Mouse (Mus musculus) forebrain, embryonic 10.5 days (tissue): ENCODE data around the gene B3gntl1. TPM values are rescaled to one million over a fixed set of nuclear protein-coding genes. Genes with fewer than 3 reads are reported as not detected.

Experiments used
- DNase-seq: peaks from one replicate; pipeline ENCODE4 v3.0.0-alpha.2; 2017; ENCODE audit warnings: low spot score; ENCODE audit errors: extremely low spot score
- H3K27ac ChIP-seq: fragments of 300-500 bp; sonication (generic); 2 replicates; pipeline ENCODE4 v1.5.1; 2016; ENCODE audit warnings: mild to moderate bottlenecking
- H3K27me3 ChIP-seq: fragments of 300-500 bp; sonication (generic); 2 replicates; pipeline ENCODE4 v1.6.1; 2016; ENCODE audit warnings: mild to moderate bottlenecking; ENCODE audit not compliant: poor library complexity, severe bottlenecking
- H3K36me3 ChIP-seq: fragments of 300-500 bp; sonication (generic); replicated peaks from 2 replicates; pipeline ENCODE4 v1.6.1; 2016; ENCODE audit warnings: mild to moderate bottlenecking, moderate library complexity
- H3K4me1 ChIP-seq: fragments of 300-500 bp; sonication (generic); 2 replicates; pipeline ENCODE4 v1.6.1; 2016
- H3K4me3 ChIP-seq: fragments of 300-500 bp; sonication (generic); 2 replicates; pipeline ENCODE4 v1.5.1; 2016; ENCODE audit warnings: mild to moderate bottlenecking, moderate library complexity
- H3K9me3 ChIP-seq: fragments of 300-500 bp; sonication (generic); 2 replicates; pipeline ENCODE4 v1.6.1; 2016; ENCODE audit warnings: mild to moderate bottlenecking, moderate library complexity
- WGBS: fragments of 180-500 bp; shearing (Covaris S2); methylation state at CpG from one replicate; pipeline ENCODE4 v1.1.7; 2016; 5-methylcytosine and 5-hydroxymethylcytosine counted together
- polyA plus RNA-seq: library from polyadenylated mRNA; unstranded; fragments of >200 nt; fragmentation: Nextera tagmentation; extraction: Ambion mirVana; gene quantifications from 2 replicates; pipeline ENCODE4 v1.2.1, GENCODE M21; 2016

The B3gntl1 gene
- polyA plus RNA-seq, 1 experiment from 2014 or later, result 7.7 TPM

GRCm38 (mm10) chr11:121629529-121629928, 43.4 kb downstream of the B3gntl1 start:
- no peaks in the 10 kb centered on the region for H3K27me3 ChIP-seq
- no peak overlapping the region for H3K4me3 ChIP-seq
- peaks cover 28% of the 10 kb centered on the region for H3K36me3 ChIP-seq
- no peaks in the 10 kb centered on the region for H3K9me3 ChIP-seq
- no peaks in the 10 kb centered on the region for H3K4me1 ChIP-seq
- no peak overlapping the region for H3K27ac ChIP-seq
- 92% methylated on average over 6 of the region's 6 CpGs for WGBS
- DNase-seq, result no peak

GRCm38 (mm10) chr11:121627521-121627920, 45.4 kb downstream of the B3gntl1 start:
- no peak overlapping the region for H3K27ac ChIP-seq
- no peaks in the 10 kb centered on the region for H3K4me1 ChIP-seq
- H3K4me3 ChIP-seq, result no peak overlapping the region
- 91% methylated on average over 5 of the region's 5 CpGs for WGBS
- no peaks in the 10 kb centered on the region for H3K9me3 ChIP-seq
- DNase-seq, result no peak
- peaks cover 45% of the 10 kb centered on the region for H3K36me3 ChIP-seq
- no peaks in the 10 kb centered on the region for H3K27me3 ChIP-seq

- Histone ChIP-seq H3K4me1 (no peaks in the 10 kb centered on the region), H3K27me3 (no peaks in the 10 kb centered on the region), H3K36me3 (peaks cover 57% of the 10 kb centered on the region), H3K27ac (no peak overlapping the region), H3K9me3 (no peaks in the 10 kb centered on the region), H3K4me3 (no peak overlapping the region)
- DNase-seq, result no peak
- 93% methylated on average over 4 of the region's 4 CpGs for WGBS
Measured at GRCm38 (mm10) chr11:121625007-121625406, 47.9 kb downstream of the B3gntl1 start.

- H3K36me3 ChIP-seq, result peaks cover 81% of the 10 kb centered on the region
- H3K4me3 ChIP-seq, result no peak overlapping the region
- no peaks in the 10 kb centered on the region for H3K9me3 ChIP-seq
- H3K27me3 ChIP-seq, result no peaks in the 10 kb centered on the region
- H3K4me1 ChIP-seq, result no peaks in the 10 kb centered on the region
- H3K27ac ChIP-seq, result no peak overlapping the region
- 87% methylated on average over 1 of the region's 1 CpGs for WGBS
- DNase-seq, result no peak
Measured at GRCm38 (mm10) chr11:121617371-121617770, 55.6 kb downstream of the B3gntl1 start.

GRCm38 (mm10) chr11:121616501-121616900, 56.5 kb downstream of the B3gntl1 start:
- DNase-seq, result no peak
- H3K4me1 ChIP-seq, result no peaks in the 10 kb centered on the region
- H3K4me3 ChIP-seq, result no peak overlapping the region
- no peaks in the 10 kb centered on the region for H3K27me3 ChIP-seq
- no peak overlapping the region for H3K27ac ChIP-seq
- peaks cover 76% of the 10 kb centered on the region for H3K36me3 ChIP-seq
- H3K9me3 ChIP-seq, result no peaks in the 10 kb centered on the region

- 89% methylated on average over 3 of the region's 3 CpGs for WGBS
- DNase-seq, result no peak
- Histone ChIP-seq H3K4me1 (no peaks in the 10 kb centered on the region), H3K9me3 (no peaks in the 10 kb centered on the region), H3K27me3 (no peaks in the 10 kb centered on the region), H3K27ac (no peak overlapping the region), H3K36me3 (peaks cover 74% of the 10 kb centered on the region), H3K4me3 (no peak overlapping the region)
Measured at GRCm38 (mm10) chr11:121615961-121616485, 56.9 kb downstream of the B3gntl1 start.

GRCm38 (mm10) chr11:121610976-121611375, 62.0 kb downstream of the B3gntl1 start:
- H3K36me3 ChIP-seq, result peaks cover 66% of the 10 kb centered on the region

GRCm38 (mm10) chr11:121605604-121606003, 67.3 kb downstream of the B3gntl1 start:
- Histone ChIP-seq H3K4me1 (no peaks in the 10 kb centered on the region), H3K27me3 (no peaks in the 10 kb centered on the region), H3K36me3 (peaks cover 85% of the 10 kb centered on the region), H3K9me3 (no peaks in the 10 kb centered on the region), H3K4me3 (no peak overlapping the region), H3K27ac (no peak overlapping the region)
- no peak for DNase-seq
- 95% methylated on average over 6 of the region's 6 CpGs for WGBS

More at GRCm38 (mm10) chr11:121610976-121611375, 62.0 kb downstream of the B3gntl1 start:
- Histone ChIP-seq H3K9me3 (no peaks in the 10 kb centered on the region), H3K27me3 (no peaks in the 10 kb centered on the region), H3K4me3 (no peak overlapping the region), H3K27ac (no peak overlapping the region), H3K4me1 (no peaks in the 10 kb centered on the region)
- DNase-seq, result no peak

GRCm38 (mm10) chr11:121601422-121601821, 71.5 kb downstream of the B3gntl1 start:
- peaks cover 6% of the 10 kb centered on the region for H3K4me1 ChIP-seq
- WGBS, result 85% methylated on average over 3 of the region's 3 CpGs

GRCm38 (mm10) chr11:121597254-121597653, 75.7 kb downstream of the B3gntl1 start:
- no peak for DNase-seq
- H3K36me3 ChIP-seq, result peaks cover 74% of the 10 kb centered on the region
- no peaks in the 10 kb centered on the region for H3K27me3 ChIP-seq
- no peaks in the 10 kb centered on the region for H3K9me3 ChIP-seq
- 93% methylated on average over 6 of the region's 6 CpGs for WGBS
- no peak overlapping the region for H3K27ac ChIP-seq
- peaks cover 6% of the 10 kb centered on the region for H3K4me1 ChIP-seq
- H3K4me3 ChIP-seq, result no peak overlapping the region

More at GRCm38 (mm10) chr11:121601422-121601821, 71.5 kb downstream of the B3gntl1 start:
- no peak for DNase-seq
- Histone ChIP-seq H3K4me3 (no peak overlapping the region), H3K27me3 (no peaks in the 10 kb centered on the region), H3K9me3 (no peaks in the 10 kb centered on the region), H3K36me3 (peaks cover 82% of the 10 kb centered on the region), H3K27ac (no peak overlapping the region)

- Histone ChIP-seq H3K4me3 (no peak overlapping the region), H3K27ac (no peak overlapping the region), H3K36me3 (peaks cover 27% of the 10 kb centered on the region), H3K27me3 (no peaks in the 10 kb centered on the region), H3K9me3 (no peaks in the 10 kb centered on the region), H3K4me1 (no peaks in the 10 kb centered on the region)
- DNase-seq, result no peak
Measured at GRCm38 (mm10) chr11:121581856-121582255, 91.1 kb downstream of the B3gntl1 start.

Other genes starting within 250 kb of the B3gntl1 start
- 0.58 and 0.79 TPM in 2 replicates for gene Fn3k, start 238.2 kb downstream of the B3gntl1 start, polyA plus RNA-seq
- 53.3 and 57.1 TPM in 2 replicates for gene Tbcd, start 221.2 kb downstream of the B3gntl1 start, polyA plus RNA-seq
- gene Zfp750, start 153.8 kb downstream of the B3gntl1 start, polyA plus RNA-seq, result 0.49 and 0.69 TPM in 2 replicates
- 3.6 and 4.0 TPM in 2 replicates for gene Metrnl, start 28.4 kb upstream of the B3gntl1 start, polyA plus RNA-seq
- not detected in 2 replicates for gene Ptchd3, start 157.1 kb upstream of the B3gntl1 start, polyA plus RNA-seq